Mouse (Mus musculus): Measurements from ENCODE around the gene Dnaaf1. TPM values are rescaled to one million over a fixed set of nuclear protein-coding genes. Genes with fewer than 3 reads are reported as not detected.

The Dnaaf1 gene
- polyA plus RNA-seq, 1 experiment, result not detected

- TF ChIP-seq POLR2A (IDR thresholded peaks at IDR 0.05; ENCODE audit: low read depth, low read length) (no peak), CTCF (IDR thresholded peaks at IDR 0.05; ENCODE audit: borderline replicate concordance, insufficient read depth, low read length) (no peak)
- Histone ChIP-seq H3K4me1 (ENCODE audit: control insufficient read depth, insufficient read depth, low read length) (0 out of 2 replicates have a peak, but pooled peaks cover 2% of the 10 kb centered on the region), H3K27ac (ENCODE audit: insufficient read depth, low read length) (no peak overlapping the region), H3K4me3 (ENCODE audit: insufficient read depth, low read length) (no peak overlapping the region)
These were observed 26.4 kb upstream of the Dnaaf1 start for GRCm38 (mm10) chr8:119548560-119549113.

DNA sequence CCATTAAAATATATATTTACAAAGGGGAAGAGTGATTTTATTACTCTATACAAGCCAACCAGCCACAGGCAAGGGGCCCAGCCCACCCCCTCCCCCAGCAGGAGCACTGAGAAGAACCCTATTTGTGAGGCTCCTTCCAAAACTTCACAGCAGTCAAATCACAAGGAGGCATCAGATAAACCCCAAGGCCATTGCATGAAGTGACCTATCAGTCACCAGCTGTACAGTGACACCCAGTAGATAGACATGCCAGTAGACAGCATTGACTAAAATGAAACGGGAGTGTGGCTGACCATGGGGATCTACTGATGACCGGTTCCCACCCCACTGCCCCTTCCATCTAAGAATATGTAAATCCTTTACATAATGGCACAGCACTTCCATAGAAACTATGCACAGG, 22.1 kb upstream of the Dnaaf1 start:
- Histone ChIP-seq H3K4me3 (ENCODE audit: insufficient read depth, low read length) (no peak overlapping the region), H3K4me1 (ENCODE audit: control insufficient read depth, insufficient read depth, low read length) (0 out of 2 replicates have a peak, but pooled peaks cover 2% of the 10 kb centered on the region), H3K27ac (ENCODE audit: insufficient read depth, low read length) (no peak overlapping the region)
- no peak for TF ChIP-seq CTCF (IDR thresholded peaks at IDR 0.05; ENCODE audit: borderline replicate concordance, insufficient read depth, low read length)
- no peak for TF ChIP-seq POLR2A (IDR thresholded peaks at IDR 0.05; ENCODE audit: low read depth, low read length)

- no peak overlapping the region for H3K27ac ChIP-seq (ENCODE audit: insufficient read depth, low read length)
- H3K4me3 ChIP-seq (ENCODE audit: insufficient read depth, low read length), result no peak overlapping the region
- no peaks in the 10 kb centered on the region for H3K4me1 ChIP-seq (ENCODE audit: control insufficient read depth, insufficient read depth, low read length)
- TF ChIP-seq POLR2A (IDR thresholded peaks at IDR 0.05; ENCODE audit: low read depth, low read length) (no peak), CTCF (IDR thresholded peaks at IDR 0.05; ENCODE audit: borderline replicate concordance, insufficient read depth, low read length) (no peak)
These were observed 19.2 kb upstream of the Dnaaf1 start for GRCm38 (mm10) chr8:119555861-119556260.

DNA sequence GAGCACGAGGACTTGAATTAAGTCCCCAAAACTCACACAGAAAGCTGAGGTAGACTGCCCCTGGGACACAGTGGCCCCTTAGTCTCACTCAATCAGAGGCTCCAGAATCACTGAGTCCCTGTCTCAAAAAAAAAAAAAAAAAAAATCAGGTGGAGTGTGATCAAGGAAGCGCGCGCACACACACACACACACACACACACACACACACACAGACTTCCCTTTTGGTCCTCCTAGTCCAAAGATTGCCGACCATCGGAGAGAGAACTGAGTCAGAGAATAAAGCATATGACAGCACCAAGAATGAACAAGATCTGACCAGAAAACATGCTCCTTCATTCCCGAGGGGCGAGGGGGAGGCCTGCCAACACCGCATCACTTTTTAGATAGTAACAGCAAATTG, 17.9 kb upstream of the Dnaaf1 start:
- TF ChIP-seq POLR2A (IDR thresholded peaks at IDR 0.05; ENCODE audit: low read depth, low read length), result no peak
- TF ChIP-seq CTCF (IDR thresholded peaks at IDR 0.05; ENCODE audit: borderline replicate concordance, insufficient read depth, low read length), result no peak
- no peak overlapping the region for H3K27ac ChIP-seq (ENCODE audit: insufficient read depth, low read length)
- no peaks in the 10 kb centered on the region for H3K4me1 ChIP-seq (ENCODE audit: control insufficient read depth, insufficient read depth, low read length)
- peak overlapping the region; percentile 97 for H3K4me3 ChIP-seq (ENCODE audit: insufficient read depth, low read length)

DNA sequence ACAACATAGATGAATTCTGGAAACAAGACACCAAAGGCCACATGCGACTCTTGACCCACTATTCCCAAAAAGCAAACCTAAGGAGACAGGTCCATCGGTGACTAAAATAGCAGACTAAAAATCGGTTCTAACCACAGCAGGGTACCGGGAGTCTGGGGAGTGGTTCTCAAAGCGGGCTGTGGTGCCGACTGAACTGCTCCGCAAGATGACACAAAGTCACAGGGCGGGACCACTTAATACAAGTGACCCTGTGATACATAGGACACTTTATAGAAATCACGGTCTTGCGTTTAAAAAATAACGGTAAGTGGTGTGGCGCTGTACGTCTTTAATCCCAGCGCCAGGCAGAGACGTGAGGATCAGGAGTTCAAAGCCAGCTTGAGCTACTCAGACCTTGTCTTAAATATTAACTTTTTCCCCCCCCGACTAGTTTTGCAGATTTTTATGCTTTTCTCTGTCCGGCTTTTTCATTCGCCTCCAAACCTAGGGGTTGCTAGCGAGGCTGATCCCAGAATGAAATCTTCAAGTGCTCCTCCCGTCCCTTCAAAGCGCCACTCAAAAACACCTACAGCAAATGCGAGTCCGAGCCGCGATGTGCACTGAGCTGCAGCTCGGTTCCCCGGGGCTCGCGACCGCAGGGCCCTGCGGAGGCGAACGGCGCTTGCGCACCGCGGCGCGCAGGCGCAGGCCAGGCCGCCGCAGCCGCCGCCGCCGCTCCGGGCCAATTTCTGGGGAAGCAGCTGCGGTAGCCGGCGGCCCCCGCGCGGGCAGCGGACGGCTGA, 17.0 kb upstream of the Dnaaf1 start:
- peak overlapping the region; percentile 84 for H3K27ac ChIP-seq (ENCODE audit: insufficient read depth, low read length)
- TF ChIP-seq CTCF (IDR thresholded peaks at IDR 0.05; ENCODE audit: borderline replicate concordance, insufficient read depth, low read length) (no peak), POLR2A (IDR thresholded peaks at IDR 0.05; ENCODE audit: low read depth, low read length) (peak; percentile 83)
- no peaks in the 10 kb centered on the region for H3K4me1 ChIP-seq (ENCODE audit: control insufficient read depth, insufficient read depth, low read length)
- peak overlapping the region; percentile 97 for H3K4me3 ChIP-seq (ENCODE audit: insufficient read depth, low read length)

DNA sequence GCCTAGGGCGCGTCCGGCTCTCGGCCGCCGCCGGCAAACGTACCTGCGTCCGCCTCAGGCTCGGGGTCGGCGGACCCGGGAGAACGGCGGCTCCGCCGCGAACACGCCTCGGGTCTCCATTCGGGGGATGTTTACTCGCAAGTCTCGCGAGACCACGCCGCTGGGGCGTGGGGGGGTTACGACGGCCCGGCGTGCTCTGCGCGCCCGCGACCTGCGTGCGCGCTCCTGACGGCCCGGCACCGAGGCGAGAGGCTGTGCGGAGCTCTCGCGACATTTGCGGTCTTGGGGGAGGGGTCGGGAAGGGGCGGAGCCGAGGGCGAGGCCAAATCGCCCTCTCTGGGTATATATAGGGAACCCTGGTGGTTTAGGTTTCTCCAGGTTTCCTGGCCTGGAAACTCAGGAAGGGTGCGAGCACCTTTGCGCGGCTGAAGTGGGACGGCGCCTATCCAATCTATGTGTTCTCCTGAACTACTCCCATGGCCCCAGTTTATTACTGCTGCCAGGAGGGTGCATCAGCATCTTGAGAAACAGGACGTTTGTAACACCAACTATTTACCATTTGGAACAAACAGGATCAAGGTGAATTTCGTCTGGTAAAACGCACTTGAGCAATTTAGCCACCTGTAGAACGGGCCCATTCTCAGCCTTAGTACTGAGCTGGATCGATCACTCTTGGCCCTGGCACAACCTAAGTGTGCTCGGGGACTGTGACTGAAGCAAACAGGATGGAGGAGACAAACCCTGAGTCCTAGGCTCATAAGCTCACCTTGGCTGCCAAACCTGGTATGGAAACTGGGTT, 16.2 kb upstream of the Dnaaf1 start, which contains the start of gene Mbtps1:
Gene Mbtps1 (minus strand): TSS at position 133 of the 799 bp plus-strand sequence.
- H3K4me3 ChIP-seq (ENCODE audit: insufficient read depth, low read length), result peak within 1 kb of the TSS; percentile 97
- TF ChIP-seq CTCF (IDR thresholded peaks at IDR 0.05; ENCODE audit: borderline replicate concordance, insufficient read depth, low read length), result no peak
- TF ChIP-seq POLR2A (IDR thresholded peaks at IDR 0.05; ENCODE audit: low read depth, low read length), result peak; percentile 100
- no peaks in the 10 kb centered on the region for H3K4me1 ChIP-seq (ENCODE audit: control insufficient read depth, insufficient read depth, low read length)
- peak within 1 kb of the TSS; percentile 84 for H3K27ac ChIP-seq (ENCODE audit: insufficient read depth, low read length)

- Histone ChIP-seq H3K4me1 (ENCODE audit: control insufficient read depth, insufficient read depth, low read length) (no peaks in the 10 kb centered on the region), H3K4me3 (ENCODE audit: insufficient read depth, low read length) (no peak overlapping the region), H3K27ac (ENCODE audit: insufficient read depth, low read length) (no peak overlapping the region)
- no peak for TF ChIP-seq CTCF (IDR thresholded peaks at IDR 0.05; ENCODE audit: borderline replicate concordance, insufficient read depth, low read length)
- TF ChIP-seq POLR2A (IDR thresholded peaks at IDR 0.05; ENCODE audit: low read depth, low read length), result no peak
These were observed 15.7 kb upstream of the Dnaaf1 start for GRCm38 (mm10) chr8:119559402-119559720.

GRCm38 (mm10) chr8:119563849-119564251, 11.2 kb upstream of the Dnaaf1 start:
- TF ChIP-seq POLR2A (IDR thresholded peaks at IDR 0.05; ENCODE audit: low read depth, low read length) (no peak), CTCF (IDR thresholded peaks at IDR 0.05; ENCODE audit: borderline replicate concordance, insufficient read depth, low read length) (no peak)
- no peak overlapping the region for H3K4me3 ChIP-seq (ENCODE audit: insufficient read depth, low read length)
- no peaks in the 10 kb centered on the region for H3K4me1 ChIP-seq (ENCODE audit: control insufficient read depth, insufficient read depth, low read length)
- H3K27ac ChIP-seq (ENCODE audit: insufficient read depth, low read length), result no peak overlapping the region

DNA sequence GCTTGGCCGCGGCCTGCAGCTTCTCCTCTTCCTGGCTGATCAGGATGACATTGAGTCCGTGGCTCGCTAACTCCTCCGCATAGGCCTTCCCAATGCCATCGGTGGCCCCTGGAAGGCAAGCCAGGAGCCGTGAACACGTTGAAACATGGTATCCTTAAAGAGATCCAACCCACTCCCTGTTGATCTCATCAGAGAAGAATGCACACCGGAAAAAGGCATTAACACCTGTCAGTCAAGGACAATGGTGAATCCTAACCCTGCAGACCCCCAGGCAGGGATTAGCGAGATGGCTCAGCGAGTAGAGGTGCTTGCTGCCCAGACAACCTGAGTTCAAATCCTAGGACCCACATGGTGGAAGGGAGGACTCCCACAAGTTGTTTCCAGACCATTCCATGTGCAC, 8.7 kb upstream of the Dnaaf1 start:
- Histone ChIP-seq H3K4me1 (ENCODE audit: control insufficient read depth, insufficient read depth, low read length) (no peaks in the 10 kb centered on the region), H3K4me3 (ENCODE audit: insufficient read depth, low read length) (no peak overlapping the region), H3K27ac (ENCODE audit: insufficient read depth, low read length) (no peak overlapping the region)
- TF ChIP-seq CTCF (IDR thresholded peaks at IDR 0.05; ENCODE audit: borderline replicate concordance, insufficient read depth, low read length) (no peak), POLR2A (IDR thresholded peaks at IDR 0.05; ENCODE audit: low read depth, low read length) (no peak)

Measured in embryonic fibroblast, embryonic 13.5 days (primary cell).